Mouse (Mus musculus) left cerebral cortex, adult 8-10 months (tissue): Measurements from ENCODE around the gene Itgam. TPM values are rescaled to one million over a fixed set of nuclear protein-coding genes. Genes with fewer than 3 reads are reported as not detected.
"Not testable (repeated sequence)": the region's sequence is repeated elsewhere in the genome, so short reads cannot be mapped to it uniquely, and the experiment has no call there.

Experiments used
- DNase-seq, 2 experiments: peaks; one replicate each; pipeline ENCODE4 v3.0.0; 2022; ENCODE audit warnings: low spot score in 2 of 2
- total RNA-seq, 4 experiments: library from RNA; stranded (reverse); gene quantifications; 2 replicates each; pipeline ENCODE4 v1.2.4; 2022

Itgam gene
- total RNA-seq, 4 experiments from 2014 or later: 11.2 to 21.7 (median 15.7) TPM

- DNase-seq: no peak
Measured at GRCm38 (mm10) chr7:128128741-128129720, 66.6 kb downstream of the Itgam start, which contains the start of gene Itgax. TSS of gene Itgax (plus strand) at chr7:128129547.

- no peak for DNase-seq
Measured at GRCm38 (mm10) chr7:128132148-128132547, 69.7 kb downstream of the Itgam start.

- DNase-seq: no peak
Measured at GRCm38 (mm10) chr7:128133596-128133995, 71.2 kb downstream of the Itgam start.

GRCm38 (mm10) chr7:128136927-128137326, 74.5 kb downstream of the Itgam start:
- no peak for DNase-seq

GRCm38 (mm10) chr7:128139611-128140010, 77.2 kb downstream of the Itgam start:
- DNase-seq: no peak

GRCm38 (mm10) chr7:128150970-128151369, 88.5 kb downstream of the Itgam start:
- no peak for DNase-seq

GRCm38 (mm10) chr7:128154076-128154475, 91.6 kb downstream of the Itgam start, which contains the start of gene Itgad:
TSS of gene Itgad (plus strand) at chr7:128154376.
- DNase-seq: no peak

GRCm38 (mm10) chr7:128154924-128155323, 92.5 kb downstream of the Itgam start:
- no peak for DNase-seq

- DNase-seq: not testable (repeated sequence)
Measured at GRCm38 (mm10) chr7:128158688-128159354, 96.4 kb downstream of the Itgam start.

DNA sequence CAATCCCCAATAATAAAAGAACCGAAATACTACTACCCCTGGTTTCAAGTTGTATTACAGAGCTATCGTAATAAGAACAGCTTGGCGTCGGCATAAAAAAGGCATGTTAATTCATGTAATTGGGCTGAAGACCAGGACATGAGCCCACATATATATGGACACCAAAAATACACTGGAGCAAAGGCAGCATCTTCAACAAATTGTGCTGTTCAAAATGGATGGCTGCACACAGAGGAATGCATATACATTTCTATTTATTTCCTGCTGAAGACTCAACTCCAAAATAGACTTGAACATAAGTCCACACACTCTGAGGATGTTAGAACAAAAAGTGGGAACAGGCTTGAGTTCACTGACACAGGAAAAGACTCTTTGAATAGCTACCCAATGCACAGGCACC, 101.6 kb downstream of the Itgam start:
- no peak for DNase-seq

DNA sequence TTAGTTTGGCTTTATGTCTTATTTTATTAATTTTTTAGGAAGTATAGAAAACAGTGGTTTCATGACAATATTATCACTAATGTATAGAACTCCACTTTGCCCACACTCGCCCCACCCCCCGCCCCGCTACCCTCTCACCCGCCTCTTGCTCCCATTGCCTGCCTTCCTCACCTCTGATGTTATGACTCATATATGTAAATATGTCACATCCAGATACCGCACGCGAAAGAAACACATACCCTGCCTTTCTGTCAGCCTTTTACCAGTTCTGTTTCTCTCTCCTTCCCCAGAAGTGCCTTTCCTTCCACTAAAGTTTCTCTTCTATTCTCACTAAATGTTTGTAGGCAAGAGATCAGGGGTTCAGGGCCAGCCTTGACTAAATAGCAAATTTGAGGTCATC, 104.0 kb downstream of the Itgam start:
- no peak for DNase-seq

Other genes starting within 250 kb of the Itgam start
- 10 to 100 TPM; 62.3 to 96.9 (median 71.2) TPM for gene Stx4a, start 238.3 kb upstream of the Itgam start, total RNA-seq
- gene Stx1b, start 238.1 kb upstream of the Itgam start, total RNA-seq: 100 to 1,000 TPM; 444 to 479 (median 451) TPM
- 10 to 100 TPM; 29.9 to 32.8 (median 31.2) TPM for gene Zfp646, start 186.4 kb upstream of the Itgam start, total RNA-seq
- 10 to 100 TPM; 22.7 to 25.3 (median 23.3) TPM for gene Zfp668, start 185.8 kb upstream of the Itgam start, total RNA-seq
- gene Prss53, start 171.7 kb upstream of the Itgam start, total RNA-seq: 1 to 10 TPM in 3 of 4 experiments, under 1 TPM in 1; 0.78 to 2.1 (median 1.4) TPM
- gene Gm21974, start 167.2 kb upstream of the Itgam start, total RNA-seq: not detected
- gene Vkorc1, start 167.0 kb upstream of the Itgam start, total RNA-seq: 10 to 100 TPM; 18.5 to 31.2 (median 25.2) TPM
- 10 to 100 TPM; 39.4 to 47.5 (median 44.3) TPM for gene Bckdk, start 158.6 kb upstream of the Itgam start, total RNA-seq
- gene Kat8, start 150.1 kb upstream of the Itgam start, total RNA-seq: 10 to 100 TPM; 25.3 to 33.8 (median 27.6) TPM
- under 1 TPM in 2 of 4 experiments, not detected in 2; 0.33 to 0.82 TPM for gene Prss8, start 132.5 kb upstream of the Itgam start, total RNA-seq
- 1 to 10 TPM; 6.2 to 9.2 (median 8.0) TPM for gene Prss36, start 115.9 kb upstream of the Itgam start, total RNA-seq
- gene Fus, start 95.2 kb upstream of the Itgam start, total RNA-seq: 100 to 1,000 TPM; 329 to 369 (median 354) TPM
- gene Pycard, start 68.8 kb upstream of the Itgam start, total RNA-seq: 10 to 100 TPM in 1 of 4 experiments, 1 to 10 TPM in 3; 2.6 to 11.7 (median 5.2) TPM
- 1 to 10 TPM in 3 of 4 experiments, under 1 TPM in 1; 0.96 to 1.5 (median 1.4) TPM for gene Trim72, start 58.7 kb upstream of the Itgam start, total RNA-seq
- under 1 TPM in 2 of 4 experiments, not detected in 2; 0.14 to 0.18 TPM for gene Gm49368, start within 50 bp of the Itgam start, total RNA-seq
- gene Itgax, start 66.9 kb downstream of the Itgam start, total RNA-seq: 10 to 100 TPM in 2 of 4 experiments, under 1 TPM in 2; 0.26 to 22.1 (median 9.0) TPM
- gene Itgad, start 91.7 kb downstream of the Itgam start, total RNA-seq: 1 to 10 TPM in 1 of 4 experiments, under 1 TPM in 1, not detected in 2; 0.66 to 1.4 TPM
- 10 to 100 TPM in 2 of 4 experiments, 1 to 10 TPM in 2; 4.5 to 14.1 (median 9.5) TPM for gene Cox6a2, start 143.7 kb downstream of the Itgam start, total RNA-seq
- gene Armc5, start 174.7 kb downstream of the Itgam start, total RNA-seq: 10 to 100 TPM; 14.2 to 16.8 (median 14.9) TPM
- gene 9130023H24Rik, start 175.4 kb downstream of the Itgam start, total RNA-seq: 1 to 10 TPM; 3.9 to 5.0 (median 4.4) TPM
- gene Tgfb1i1, start 184.2 kb downstream of the Itgam start, total RNA-seq: 10 to 100 TPM; 16.0 to 17.2 (median 16.5) TPM
- gene Slc5a2, start 203.0 kb downstream of the Itgam start, total RNA-seq: not detected
- gene BC017158, start 235.5 kb downstream of the Itgam start, total RNA-seq: 10 to 100 TPM; 25.7 to 29.4 (median 28.9) TPM